Mouse (Mus musculus): ENCODE measurements around the gene Spatc1l. TPM values are rescaled to one million over a fixed set of nuclear protein-coding genes. Genes with fewer than 3 reads are reported as not detected.

Spatc1l gene
- polyA plus RNA-seq (2014; fragmentation: Illumina TruSeq; extraction: RNeasy Lipid Tissue Mini Kit (QIAGEN cat#74804); ENCODE audit: low read depth, low replicate concordance), result not detected

DNA sequence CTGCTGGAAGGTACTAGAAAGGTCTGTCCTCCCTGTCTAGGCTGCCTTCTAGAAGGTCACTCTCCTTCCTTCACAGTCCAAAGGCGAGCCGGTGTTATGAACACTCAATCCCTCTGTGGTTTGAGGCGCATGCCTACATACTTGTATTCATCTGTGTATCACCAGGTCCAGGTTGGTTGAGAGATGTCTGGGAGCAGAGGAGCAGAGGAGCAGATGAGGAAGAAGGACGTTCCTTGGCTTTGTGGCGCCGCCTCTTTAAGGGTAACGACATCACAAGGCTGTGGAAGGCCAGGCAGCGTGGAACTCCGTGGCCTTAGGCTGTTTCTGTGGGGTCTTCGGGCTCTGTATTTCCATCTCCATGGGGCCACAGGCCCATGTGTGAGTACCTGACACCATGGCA, at the start of gene Spatc1l:
Spatc1l (plus strand) TSS at position 301 of the 400 bp plus-strand sequence.

DNA sequence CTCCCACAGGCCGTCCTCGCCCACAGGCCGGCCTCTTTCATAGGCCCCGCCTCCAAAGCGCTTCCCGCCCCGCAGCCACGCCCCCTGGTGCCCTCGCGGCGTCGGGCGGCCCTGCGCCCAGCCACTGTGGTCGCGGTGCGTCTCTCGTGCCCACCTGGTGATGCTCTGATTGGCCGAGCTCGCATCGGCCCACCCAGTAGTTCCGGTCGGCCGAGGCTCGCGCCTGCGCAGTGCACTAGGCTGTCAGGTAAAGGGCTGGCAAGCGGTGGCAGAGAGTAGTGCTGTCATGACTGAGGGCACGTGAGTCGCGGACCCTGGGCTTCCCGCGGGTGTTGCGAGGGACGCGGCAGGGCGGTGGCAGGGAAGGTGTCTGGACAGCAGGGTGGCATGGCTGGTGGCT, 30.7 kb upstream of the Spatc1l start, which contains the start of gene Lss:
Lss (plus strand) TSS at position 214 of the 400 bp plus-strand sequence.

DNA sequence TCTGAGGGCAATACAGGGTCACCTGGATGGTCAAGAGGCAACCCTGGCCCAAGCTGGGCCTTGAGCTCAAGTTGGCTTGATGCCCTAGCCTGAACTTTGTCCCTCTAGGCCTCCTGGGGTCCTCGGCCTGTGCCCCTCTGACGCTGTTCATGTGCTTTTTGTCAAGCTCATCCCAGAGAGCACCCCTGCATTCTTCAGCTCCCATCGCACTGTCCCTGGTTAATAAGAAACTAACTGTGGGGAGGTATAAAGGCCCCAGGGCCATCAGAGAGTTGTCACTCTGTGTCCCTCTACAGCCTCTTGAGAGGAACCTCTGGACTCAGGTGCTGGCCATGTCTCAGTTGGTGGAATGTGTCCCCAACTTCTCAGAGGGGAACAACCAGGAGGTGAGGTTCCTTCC, 13.3 kb downstream of the Spatc1l start, which contains the start of gene Ftcd:
Ftcd (plus strand) TSS at position 275 of the 400 bp plus-strand sequence.

Other genes with a start within 250 kb of the Spatc1l start
- 8.6 TPM for gene Dip2a, start 217.0 kb upstream of the Spatc1l start, polyA plus RNA-seq (2014; fragmentation: Illumina TruSeq; extraction: RNeasy Lipid Tissue Mini Kit (QIAGEN cat#74804); ENCODE audit: low read depth, low replicate concordance)
- gene AC141477.1, start 121.8 kb upstream of the Spatc1l start, polyA plus RNA-seq (2014; fragmentation: Illumina TruSeq; extraction: RNeasy Lipid Tissue Mini Kit (QIAGEN cat#74804); ENCODE audit: low read depth, low replicate concordance), result not detected
- gene Pcnt, start 119.5 kb upstream of the Spatc1l start, polyA plus RNA-seq (2014; fragmentation: Illumina TruSeq; extraction: RNeasy Lipid Tissue Mini Kit (QIAGEN cat#74804); ENCODE audit: low read depth, low replicate concordance), result 7.2 TPM
- gene 2610028H24Rik, start 113.2 kb upstream of the Spatc1l start, polyA plus RNA-seq (2014; fragmentation: Illumina TruSeq; extraction: RNeasy Lipid Tissue Mini Kit (QIAGEN cat#74804); ENCODE audit: low read depth, low replicate concordance), result not detected
- gene Mcm3ap, start 93.3 kb upstream of the Spatc1l start, polyA plus RNA-seq (2014; fragmentation: Illumina TruSeq; extraction: RNeasy Lipid Tissue Mini Kit (QIAGEN cat#74804); ENCODE audit: low read depth, low replicate concordance), result 8.9 TPM
- gene Ybey, start 93.2 kb upstream of the Spatc1l start, polyA plus RNA-seq (2014; fragmentation: Illumina TruSeq; extraction: RNeasy Lipid Tissue Mini Kit (QIAGEN cat#74804); ENCODE audit: low read depth, low replicate concordance), result 2.3 TPM
- 3.5 TPM for gene Lss, start 30.7 kb upstream of the Spatc1l start, polyA plus RNA-seq (2014; fragmentation: Illumina TruSeq; extraction: RNeasy Lipid Tissue Mini Kit (QIAGEN cat#74804); ENCODE audit: low read depth, low replicate concordance)
- 0.57 TPM for gene Ftcd, start 13.4 kb downstream of the Spatc1l start, polyA plus RNA-seq (2014; fragmentation: Illumina TruSeq; extraction: RNeasy Lipid Tissue Mini Kit (QIAGEN cat#74804); ENCODE audit: low read depth, low replicate concordance)
- gene Col6a2, start 61.4 kb downstream of the Spatc1l start, polyA plus RNA-seq (2014; fragmentation: Illumina TruSeq; extraction: RNeasy Lipid Tissue Mini Kit (QIAGEN cat#74804); ENCODE audit: low read depth, low replicate concordance), result 0.69 TPM
- 3.3 TPM for gene Col6a1, start 163.9 kb downstream of the Spatc1l start, polyA plus RNA-seq (2014; fragmentation: Illumina TruSeq; extraction: RNeasy Lipid Tissue Mini Kit (QIAGEN cat#74804); ENCODE audit: low read depth, low replicate concordance)